Mouse (Mus musculus) liver, embryonic 16.5 days (tissue): ENCODE measurements around the gene Scand1. TPM values are rescaled to one million over a fixed set of nuclear protein-coding genes. Genes with fewer than 3 reads are reported as not detected.

Source experiments
- ATAC-seq: fragments of 200-750 bp; cut with Nextera tagmentation; 2 replicates; pipeline ENCODE4 v1.8.0; 2017; ENCODE audit warnings: low read depth, mild to moderate bottlenecking, moderate number of reproducible peaks, moderate library complexity
- H3K27ac ChIP-seq: fragments of 300-500 bp; sonication (generic); 2 replicates; pipeline ENCODE4 v1.5.1; 2014; ENCODE audit warnings: mild to moderate bottlenecking, low read length
- H3K27me3 ChIP-seq: fragments of 300-500 bp; sonication (generic); 2 replicates; pipeline ENCODE4 v1.6.1; 2014; ENCODE audit warnings: low read depth, low read length, mixed read lengths; ENCODE audit not compliant: control insufficient read depth, insufficient read depth
- H3K36me3 ChIP-seq: fragments of 300-500 bp; sonication (generic); 2 replicates; pipeline ENCODE4 v1.6.1; 2014; ENCODE audit warnings: mild to moderate bottlenecking; ENCODE audit not compliant: control insufficient read depth, insufficient read depth
- H3K4me1 ChIP-seq: fragments of 300-500 bp; sonication (generic); 2 replicates; pipeline ENCODE4 v1.6.1; 2014; ENCODE audit warnings: low read depth, low read length, mixed read lengths; ENCODE audit not compliant: control insufficient read depth
- H3K4me2 ChIP-seq: fragments of 300-500 bp; sonication (generic); 2 replicates; pipeline ENCODE4 v1.6.1; 2014; ENCODE audit warnings: low read depth, low read length, mixed read lengths
- H3K4me3 ChIP-seq: fragments of 300-500 bp; sonication (generic); 2 replicates; pipeline ENCODE4 v1.5.1; 2014; ENCODE audit warnings: low read depth, mild to moderate bottlenecking, low read length
- H3K9ac ChIP-seq: fragments of 300-500 bp; sonication (generic); 2 replicates; pipeline ENCODE4 v1.6.1; 2014; ENCODE audit warnings: low read depth, low read length
- H3K9me3 ChIP-seq: fragments of 300-500 bp; sonication (generic); replicated peaks from 2 replicates; pipeline ENCODE4 v1.6.1; 2016; ENCODE audit warnings: low read length; ENCODE audit not compliant: control insufficient read depth
- WGBS: fragments of 180-500 bp; shearing (Covaris S2); extraction: QIAGEN DNeasy Blood & Tissue Kit; methylation state at CpG from one replicate; pipeline ENCODE4 v1.1.7; 2014; ENCODE audit not compliant: insufficient replicate concordance; 5-methylcytosine and 5-hydroxymethylcytosine counted together
- polyA plus RNA-seq: library from polyadenylated mRNA; unstranded; fragments of >200 nt; fragmentation: Nextera tagmentation; extraction: Ambion mirVana; gene quantifications from 2 replicates; pipeline ENCODE4 v1.2.1, GENCODE M21; 2015

The Scand1 gene
- polyA plus RNA-seq, 1 experiment from 2014 or later: 21.4 TPM

DNA sequence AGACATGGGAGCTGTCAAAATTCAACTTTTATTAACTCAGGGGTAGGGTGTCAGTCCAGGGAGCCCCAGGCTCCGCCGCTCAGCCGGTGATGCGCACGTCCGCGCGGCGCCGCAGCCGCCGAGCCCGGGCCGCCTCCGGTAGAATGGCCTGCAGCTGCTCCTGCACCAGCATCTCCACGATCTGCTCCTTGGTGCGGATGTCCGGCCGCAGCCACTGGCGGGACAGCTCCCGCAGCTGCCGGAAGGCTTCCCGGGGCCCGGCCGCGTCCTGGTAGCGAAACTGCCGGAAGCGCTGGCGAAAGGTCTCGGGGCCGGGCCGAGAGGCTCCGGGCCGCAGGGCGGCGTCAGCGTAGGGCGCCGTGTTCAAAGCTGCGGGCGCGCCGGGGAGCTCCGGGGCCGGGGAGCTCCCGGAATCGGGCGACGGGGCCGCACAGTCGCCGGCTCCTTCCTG lies 638 bp downstream of the Scand1 start:
- H3K4me3 ChIP-seq: peak overlapping the region; percentile 94
- peak overlapping the region; percentile 94 for H3K9ac ChIP-seq
- WGBS: under 1% methylated on average over 51 of the region's 53 CpGs
- peak overlapping the region; percentile 89 for H3K4me2 ChIP-seq
- H3K36me3 ChIP-seq: peaks cover 2% of the 10 kb centered on the region; the same call in 1 of the 2 replicates
- 0 out of 2 replicates have a peak, but pooled peaks cover 2% of the 10 kb centered on the region for H3K9me3 ChIP-seq
- H3K4me1 ChIP-seq: peaks cover 9% of the 10 kb centered on the region
- H3K27ac ChIP-seq: peak overlapping the region; percentile 97
- ATAC-seq: peak; percentile 77
- no peaks in the 10 kb centered on the region for H3K27me3 ChIP-seq

DNA sequence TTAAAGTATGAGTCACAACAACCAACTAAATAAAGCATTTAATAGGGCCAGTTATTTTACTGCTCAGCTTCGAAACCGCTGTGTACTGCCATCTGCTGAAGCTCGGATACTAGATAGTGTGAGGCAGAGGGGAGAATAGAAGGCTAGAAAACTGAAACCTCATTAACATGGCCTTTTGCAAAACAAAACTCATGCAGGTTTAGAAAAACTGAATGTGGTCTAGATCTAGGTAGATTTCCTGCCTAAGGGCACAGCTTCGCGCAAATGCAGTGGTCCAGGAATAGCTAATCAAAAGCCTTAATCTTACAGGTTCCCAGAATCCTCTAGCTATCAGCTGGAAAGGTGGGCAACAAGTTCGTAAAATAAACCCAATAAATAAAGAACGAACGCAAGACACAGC lies 1.1 kb downstream of the Scand1 start:
- Histone ChIP-seq H3K4me2 (peak overlapping the region; percentile 89), H3K27ac (peak overlapping the region; percentile 97), H3K4me3 (peak overlapping the region; percentile 94), H3K27me3 (no peaks in the 10 kb centered on the region), H3K9ac (peak overlapping the region; percentile 94), H3K9me3 (0 out of 2 replicates have a peak, but pooled peaks cover 2% of the 10 kb centered on the region), H3K4me1 (peaks cover 9% of the 10 kb centered on the region), H3K36me3 (peaks cover 2% of the 10 kb centered on the region; the same call in 1 of the 2 replicates)
- 18% methylated on average over 8 of the region's 8 CpGs for WGBS
- ATAC-seq: no peak

DNA sequence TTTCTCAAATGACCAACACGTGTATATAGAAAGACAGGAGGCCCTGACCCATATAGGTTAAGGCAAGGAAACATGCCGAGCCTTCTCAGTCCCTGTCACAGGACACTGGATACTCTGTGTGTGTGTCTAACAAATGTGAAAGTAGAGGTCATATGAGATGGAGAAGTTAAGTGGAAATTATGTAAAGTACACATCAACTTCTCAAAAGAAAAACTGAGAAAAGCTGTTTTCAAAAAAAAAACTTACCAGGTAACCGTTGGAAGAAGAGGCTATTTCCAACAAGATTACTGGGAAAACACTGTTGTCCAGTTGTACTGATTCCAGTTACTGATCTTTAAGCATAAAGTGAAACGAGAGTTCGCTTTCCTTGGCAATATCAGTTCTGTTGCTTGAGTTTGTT lies 1.6 kb downstream of the Scand1 start:
- peaks cover 2% of the 10 kb centered on the region; the same call in 1 of the 2 replicates for H3K36me3 ChIP-seq
- peak overlapping the region; percentile 89 for H3K4me2 ChIP-seq
- peaks cover 9% of the 10 kb centered on the region for H3K4me1 ChIP-seq
- 0 out of 2 replicates have a peak, but pooled peaks cover 2% of the 10 kb centered on the region for H3K9me3 ChIP-seq
- H3K27me3 ChIP-seq: no peaks in the 10 kb centered on the region
- no peak overlapping the region for H3K9ac ChIP-seq
- ATAC-seq: no peak
- 76% methylated on average over 5 of the region's 5 CpGs for WGBS
- no peak overlapping the region for H3K27ac ChIP-seq
- no peak overlapping the region for H3K4me3 ChIP-seq

DNA sequence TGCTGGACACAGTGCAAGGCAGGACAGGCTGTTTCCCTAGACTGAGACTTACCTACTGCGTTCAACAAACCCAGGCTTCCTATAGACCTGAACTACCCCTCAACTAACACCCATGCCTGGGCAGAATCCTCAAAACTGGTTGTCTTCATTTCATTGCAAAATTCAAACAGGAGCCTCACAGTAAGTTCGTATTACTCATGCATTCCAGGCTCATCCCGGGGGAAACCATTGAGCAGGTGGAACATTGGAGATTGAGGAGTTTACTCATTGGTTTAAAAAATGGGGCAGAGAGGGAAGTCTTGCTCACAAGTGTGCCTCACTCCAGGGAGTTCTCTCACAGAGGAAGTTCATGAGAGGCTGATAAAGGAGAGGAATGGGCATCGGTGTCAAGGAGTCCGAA lies 2.0 kb downstream of the Scand1 start:
- no peak overlapping the region for H3K4me2 ChIP-seq
- ATAC-seq: no peak
- H3K4me3 ChIP-seq: no peak overlapping the region
- WGBS: 66% methylated on average over 5 of the region's 5 CpGs
- 0 out of 2 replicates have a peak, but pooled peaks cover 2% of the 10 kb centered on the region for H3K9me3 ChIP-seq
- H3K36me3 ChIP-seq: peaks cover 2% of the 10 kb centered on the region; the same call in 1 of the 2 replicates
- no peaks in the 10 kb centered on the region for H3K27me3 ChIP-seq
- H3K27ac ChIP-seq: no peak overlapping the region
- H3K9ac ChIP-seq: no peak overlapping the region
- peaks cover 9% of the 10 kb centered on the region for H3K4me1 ChIP-seq

DNA sequence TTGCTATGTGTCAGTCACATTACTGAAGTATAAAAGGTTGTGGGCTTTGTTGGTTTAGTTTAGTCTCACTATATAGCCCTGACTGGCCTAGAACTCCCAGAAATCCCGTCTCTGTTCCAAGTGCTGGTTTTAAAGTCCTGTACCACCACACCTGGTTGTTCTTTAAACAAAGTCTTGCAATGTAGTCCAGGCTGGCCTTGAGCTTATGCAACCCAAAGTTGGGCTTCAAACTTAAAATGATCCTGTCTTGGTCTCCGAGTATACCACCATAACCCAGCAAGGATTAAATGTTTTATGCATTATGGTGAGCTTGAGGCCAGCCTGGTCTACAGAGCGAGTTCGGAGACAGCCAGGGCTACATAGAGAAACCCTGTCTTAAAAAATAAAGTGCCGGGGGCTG lies 2.6 kb downstream of the Scand1 start:
- Histone ChIP-seq H3K27ac (no peak overlapping the region), H3K27me3 (no peaks in the 10 kb centered on the region), H3K4me3 (no peak overlapping the region), H3K9ac (no peak overlapping the region), H3K9me3 (0 out of 2 replicates have a peak, but pooled peaks cover 2% of the 10 kb centered on the region), H3K4me1 (peaks cover 9% of the 10 kb centered on the region), H3K4me2 (no peak overlapping the region), H3K36me3 (peaks cover 4% of the 10 kb centered on the region)
- ATAC-seq: no peak
- 79% methylated on average over 5 of the region's 5 CpGs for WGBS

DNA sequence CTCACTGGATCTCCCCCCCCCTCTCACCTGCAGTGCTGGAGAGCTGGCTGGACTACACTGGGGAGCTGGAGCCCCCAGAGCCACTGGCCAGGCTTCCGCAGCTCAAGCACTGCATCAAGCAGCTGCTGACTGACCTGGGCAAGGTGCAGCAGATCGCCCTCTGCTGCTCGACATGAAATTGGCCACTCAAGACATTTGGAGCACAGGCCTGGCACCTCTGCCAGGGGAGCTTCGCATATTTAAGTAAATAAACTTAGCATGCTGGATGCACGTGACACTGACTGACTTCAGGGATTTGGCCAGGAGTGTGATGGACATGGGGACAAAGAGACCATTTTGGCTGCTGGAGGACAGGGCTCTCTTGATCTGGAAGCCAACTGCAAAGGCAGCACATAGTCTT lies 5.2 kb downstream of the Scand1 start:
- no peak for ATAC-seq
- WGBS: 62% methylated on average over 5 of the region's 5 CpGs
- no peak overlapping the region for H3K27ac ChIP-seq
- H3K9ac ChIP-seq: no peak overlapping the region
- H3K9me3 ChIP-seq: no peaks in the 10 kb centered on the region
- no peaks in the 10 kb centered on the region for H3K27me3 ChIP-seq
- H3K4me2 ChIP-seq: no peak overlapping the region
- H3K36me3 ChIP-seq: peaks cover 7% of the 10 kb centered on the region; the same call in 1 of the 2 replicates
- H3K4me1 ChIP-seq: peaks cover 8% of the 10 kb centered on the region
- H3K4me3 ChIP-seq: no peak overlapping the region

DNA sequence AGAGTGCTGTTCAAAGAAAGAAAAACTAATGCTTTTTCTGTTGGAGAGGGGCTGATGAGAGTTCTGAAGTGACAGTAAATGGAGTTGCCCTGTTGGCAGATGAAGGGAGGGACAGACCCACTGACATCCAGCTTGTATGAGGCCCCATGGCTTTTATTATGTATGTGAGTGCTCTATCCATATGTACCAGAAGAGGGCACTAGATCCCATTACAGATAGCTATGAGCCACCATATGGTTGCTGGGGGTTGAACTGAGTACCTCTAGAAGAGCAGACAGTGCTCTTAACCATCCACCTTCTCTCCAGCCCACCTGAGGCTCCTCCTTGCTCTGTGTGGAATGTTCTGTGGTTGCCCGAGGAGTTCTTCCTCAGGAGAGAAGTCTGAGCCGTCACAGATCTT lies 6.7 kb downstream of the Scand1 start:
- Histone ChIP-seq H3K27me3 (no peaks in the 10 kb centered on the region), H3K27ac (no peak overlapping the region), H3K9ac (no peak overlapping the region), H3K36me3 (peaks cover 7% of the 10 kb centered on the region; the same call in 1 of the 2 replicates), H3K4me2 (no peak overlapping the region), H3K9me3 (no peaks in the 10 kb centered on the region), H3K4me3 (no peak overlapping the region), H3K4me1 (peaks cover 5% of the 10 kb centered on the region)
- ATAC-seq: no peak
- WGBS: 65% methylated on average over 2 of the region's 2 CpGs

DNA sequence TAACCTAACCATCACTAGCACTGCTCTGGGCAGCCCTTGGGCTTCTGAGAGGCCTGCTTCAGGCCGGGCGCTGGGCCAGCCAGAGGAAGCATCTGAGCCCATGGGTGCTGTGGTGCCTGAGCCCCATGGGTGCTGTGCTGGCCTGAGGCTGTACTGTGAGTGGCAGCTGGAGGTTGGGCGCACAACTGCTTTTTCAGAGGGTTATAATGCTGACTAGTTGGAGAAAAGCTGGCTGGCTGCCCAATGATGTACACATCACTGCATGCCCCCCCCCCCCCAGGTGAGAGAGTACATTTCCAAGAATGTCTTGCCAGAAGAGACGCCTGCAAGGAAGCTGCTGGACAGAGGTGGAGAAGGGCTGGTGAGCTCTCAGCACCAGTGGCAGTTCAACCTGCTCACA lies 8.2 kb downstream of the Scand1 start:
- Histone ChIP-seq H3K9me3 (no peaks in the 10 kb centered on the region), H3K27me3 (no peaks in the 10 kb centered on the region)

DNA sequence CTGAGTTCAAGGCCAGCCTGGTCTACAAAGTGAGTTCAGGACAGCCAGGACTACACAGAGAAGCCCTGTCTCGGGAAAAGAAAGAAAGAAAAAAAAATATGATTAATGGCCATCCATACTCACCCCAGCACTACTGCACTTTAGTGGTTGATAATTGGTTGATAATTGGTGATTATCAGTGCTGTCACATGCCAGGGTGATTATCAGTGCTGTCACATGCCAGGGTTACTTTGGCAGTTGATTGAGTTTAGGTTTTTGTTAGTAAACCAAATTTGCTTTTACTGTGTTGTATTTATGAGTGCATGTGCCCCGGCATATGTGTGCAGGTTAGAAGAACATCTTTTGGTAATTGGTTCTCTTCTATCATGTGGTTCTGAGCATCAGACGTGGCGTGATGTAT lies 10.4 kb downstream of the Scand1 start:
- WGBS: 52% methylated on average over 4 of the region's 4 CpGs

More for the DNA sequence above, 8.2 kb downstream of the Scand1 start:
- no peak overlapping the region for H3K27ac ChIP-seq
- H3K9ac ChIP-seq: no peak overlapping the region
- 90% methylated on average over 4 of the region's 4 CpGs for WGBS
- H3K4me1 ChIP-seq: peaks cover 5% of the 10 kb centered on the region
- H3K36me3 ChIP-seq: peaks cover 7% of the 10 kb centered on the region; the same call in 1 of the 2 replicates
- H3K4me2 ChIP-seq: no peak overlapping the region
- no peak for ATAC-seq
- no peak overlapping the region for H3K4me3 ChIP-seq

More for the DNA sequence above, 10.4 kb downstream of the Scand1 start:
- no peak overlapping the region for H3K27ac ChIP-seq
- peaks cover 5% of the 10 kb centered on the region for H3K4me1 ChIP-seq
- no peak overlapping the region for H3K4me3 ChIP-seq
- no peaks in the 10 kb centered on the region for H3K27me3 ChIP-seq
- H3K9ac ChIP-seq: no peak overlapping the region
- H3K36me3 ChIP-seq: peaks cover 7% of the 10 kb centered on the region; the same call in 1 of the 2 replicates
- no peaks in the 10 kb centered on the region for H3K9me3 ChIP-seq
- 0 out of 2 replicates have a peak, but pooled peaks have one; percentile 27 for ATAC-seq
- no peak overlapping the region for H3K4me2 ChIP-seq
